Mouse (Mus musculus) lung, adult 18-20 months (tissue): ENCODE measurements at regions not wholly inside any gene's neighbourhood (a gene's known extent, or its start where the extent isn't known, plus 50 kb on each side); places are given as distances from the start of the nearest gene placed in this dataset.

Experiments
- DNase-seq, 2 experiments: peaks; one replicate each; pipeline ENCODE4 v3.0.0; 2022; ENCODE audit warnings: mixed read lengths in 2 of 2

DNA sequence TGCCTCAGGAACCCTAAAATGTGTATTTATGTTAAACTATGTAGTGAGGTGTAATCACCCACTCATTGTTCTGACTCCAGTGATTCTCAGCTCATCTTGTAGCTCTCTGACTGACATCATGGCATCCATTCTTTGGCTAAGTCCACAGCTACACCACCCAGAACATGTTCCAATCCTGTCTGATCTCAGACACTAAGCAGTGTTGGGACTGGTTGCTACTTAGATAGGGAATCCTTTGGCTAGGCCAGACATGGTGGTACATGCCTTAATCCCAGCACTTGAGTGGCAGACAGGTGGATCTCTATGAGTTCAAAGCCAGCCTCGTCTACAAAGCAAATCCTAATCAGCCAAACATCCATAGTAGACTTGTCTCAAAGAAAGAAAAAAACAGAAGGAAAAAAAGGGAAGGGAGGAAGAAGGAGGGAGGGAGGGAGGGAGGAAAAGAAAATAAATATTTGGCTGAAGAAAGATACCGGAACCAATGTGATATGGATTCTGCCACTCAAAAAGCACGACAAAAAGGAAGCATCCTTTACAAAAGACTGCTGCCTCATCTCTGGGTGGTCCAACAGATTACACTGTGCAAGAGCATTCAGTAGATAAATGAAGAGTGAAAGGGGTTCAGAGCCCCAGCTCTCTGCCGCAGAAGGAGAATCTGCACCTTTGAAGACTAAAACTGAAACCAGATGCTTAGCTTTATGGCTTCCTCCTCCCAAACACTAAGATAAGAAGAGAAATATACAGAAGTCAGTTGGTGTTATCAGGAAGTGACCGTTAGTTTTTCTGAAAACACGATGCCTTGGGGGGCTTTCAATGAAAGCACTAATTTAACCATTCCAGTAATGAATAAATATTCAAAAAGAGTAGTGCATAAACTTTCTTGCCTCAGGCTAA lies 51.5 kb upstream of the Med13 start:
- DNase-seq = no peak

DNA sequence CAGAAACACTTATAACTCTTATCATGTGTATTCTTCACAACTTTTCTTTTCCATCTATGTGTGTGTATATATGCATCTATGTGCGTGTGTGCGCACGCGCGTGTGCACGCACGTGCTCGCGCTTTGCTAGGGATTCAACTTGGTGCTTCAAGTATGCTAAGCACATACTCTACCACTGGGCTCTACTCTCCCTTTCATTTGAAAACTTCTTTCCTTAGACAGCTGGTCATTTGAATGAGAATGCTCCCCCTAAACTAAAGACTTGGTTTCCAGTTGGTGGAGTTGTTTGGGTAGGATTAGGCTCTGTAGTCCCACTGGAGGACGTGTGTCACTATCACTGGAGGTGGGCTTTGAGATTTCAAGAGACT lies 52.2 kb upstream of the Med13 start:
- no peak for DNase-seq

DNA sequence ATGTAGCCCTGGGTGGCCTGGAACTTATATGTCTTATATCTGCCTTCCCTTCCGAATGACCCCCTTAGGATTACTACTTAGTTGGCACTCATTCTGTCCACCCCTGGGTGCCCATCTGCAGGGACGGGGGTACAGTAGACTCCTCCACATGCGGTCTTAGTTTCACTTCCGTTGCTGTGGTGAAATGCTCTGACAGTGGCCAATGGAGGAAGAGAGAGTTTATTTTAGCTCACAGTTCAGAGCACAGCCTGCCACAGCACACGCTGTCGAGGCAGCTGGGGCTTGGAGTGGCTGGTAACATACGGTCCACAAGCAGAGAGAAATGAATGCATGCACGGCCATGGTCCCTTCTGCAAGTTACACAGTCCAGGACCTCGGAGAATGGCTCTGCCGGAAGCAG lies 53.1 kb upstream of the Med13 start:
- DNase-seq = no peak

DNA sequence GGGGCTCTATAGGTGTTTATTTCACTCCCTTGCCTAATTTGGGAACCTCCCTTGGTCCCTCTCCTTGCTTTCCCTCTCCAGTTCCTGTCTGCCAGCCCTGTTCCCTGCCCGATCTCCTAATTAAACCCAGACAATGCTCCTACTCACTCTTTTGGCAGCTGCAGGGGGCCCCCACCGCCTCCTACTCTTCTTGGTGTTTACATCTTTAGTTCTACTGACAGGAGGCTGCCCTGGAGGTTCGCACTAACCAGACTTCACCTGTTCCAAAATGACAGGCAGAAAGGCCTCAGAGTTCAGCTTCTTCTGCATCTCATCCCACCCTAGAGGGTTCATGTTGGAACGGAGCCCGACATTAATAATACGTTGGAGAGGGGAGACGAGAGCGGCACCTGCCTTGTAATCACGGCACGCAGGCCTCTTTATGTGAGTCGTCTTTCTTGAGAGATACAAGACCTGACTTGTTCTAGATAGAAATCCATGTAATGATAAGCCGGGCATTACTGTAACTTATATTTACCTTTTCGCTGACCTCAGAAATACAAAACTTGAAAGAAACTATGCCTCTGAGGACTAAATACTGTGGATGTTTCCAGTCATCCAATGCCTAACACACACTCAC lies 55.5 kb upstream of the Med13 start:
- DNase-seq = no peak

DNA sequence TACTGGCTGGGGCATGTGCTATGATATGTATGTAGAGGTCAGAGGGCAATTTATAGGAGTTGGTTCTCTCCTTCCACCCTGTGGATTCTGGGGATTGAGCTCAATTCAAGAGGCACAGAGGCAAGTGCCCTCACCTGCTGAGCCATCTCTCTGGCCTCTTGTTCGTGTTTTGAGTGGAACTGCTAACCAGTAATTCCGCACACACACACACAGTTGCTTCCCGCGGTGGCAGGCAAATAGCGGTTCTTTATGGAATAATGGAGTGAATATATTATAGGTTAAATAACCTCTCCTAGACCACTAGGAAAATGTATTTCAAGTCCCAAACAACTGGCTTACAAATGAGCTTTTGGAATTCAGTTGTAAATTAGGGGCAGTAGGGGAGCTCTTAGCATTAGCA lies 59.1 kb upstream of the Med13 start:
- no peak for DNase-seq

GRCm38 (mm10) chr11:86417164-86417563 lies 59.8 kb upstream of the Med13 start:
- peak; percentile 28 to 47 for DNase-seq

- no peak for DNase-seq
Measured at GRCm38 (mm10) chr11:86419810-86420483, 62.5 kb upstream of the Med13 start.

- DNase-seq = no peak
Measured at GRCm38 (mm10) chr11:86428926-86429325, 55.5 kb upstream of the Rnft1 start.

GRCm38 (mm10) chr11:86430287-86430686 lies 54.2 kb upstream of the Rnft1 start:
- DNase-seq = no peak

DNA sequence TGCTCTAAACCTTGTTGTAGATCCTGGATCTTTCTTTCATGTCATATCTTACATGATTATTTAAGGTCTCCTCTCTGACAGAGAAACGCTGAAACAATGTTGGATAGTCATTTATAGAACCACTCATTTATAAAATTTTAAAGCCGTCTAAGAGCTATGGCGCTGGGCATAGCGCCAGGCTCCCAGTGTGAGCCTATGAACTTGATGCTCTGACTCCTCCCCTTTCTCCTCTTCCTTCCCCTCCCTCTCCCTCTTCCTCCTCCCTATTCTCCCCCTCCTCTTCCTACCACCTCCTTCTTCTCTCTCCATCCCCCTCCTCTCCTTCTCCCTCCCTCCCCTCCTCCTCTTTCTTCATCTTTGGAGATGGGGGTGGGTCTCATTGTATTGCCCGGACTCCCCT lies 52.9 kb upstream of the Rnft1 start:
- DNase-seq = no peak

DNA sequence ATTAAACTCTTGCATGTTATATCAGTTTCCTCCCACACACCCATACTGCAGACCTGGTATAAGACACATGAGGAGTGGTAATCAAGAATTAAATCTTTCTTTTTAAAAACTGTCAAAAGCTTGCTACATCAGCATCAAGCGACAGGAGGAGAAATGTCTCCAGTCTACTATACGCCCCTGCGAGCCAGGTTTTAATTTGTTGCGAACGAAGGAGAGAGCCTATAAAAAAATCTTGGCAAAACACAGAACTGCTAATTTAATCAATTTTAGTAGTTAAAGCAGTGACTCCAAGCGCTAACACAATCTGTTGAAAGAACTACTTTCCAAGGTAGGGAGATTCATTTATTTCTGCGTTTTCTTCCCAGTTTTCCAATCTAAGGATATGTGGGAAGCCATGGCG lies 50.4 kb upstream of the Rnft1 start:
- DNase-seq = no peak
